Mouse (Mus musculus) liver, embryonic 14.5 days (tissue): Measurements from ENCODE around the gene 1700028P14Rik. TPM values are rescaled to one million over a fixed set of nuclear protein-coding genes. Genes with fewer than 3 reads are reported as not detected.

ENCODE experiments used
- ATAC-seq: fragments of 200-750 bp; cut with Nextera tagmentation; 2 replicates; pipeline ENCODE4 v1.8.0; 2017; ENCODE audit warnings: moderate number of reproducible peaks, mild to moderate bottlenecking, moderate library complexity; ENCODE audit not compliant: insufficient read depth
- DNase-seq, 3 experiments: peaks; one replicate each; pipeline ENCODE4 v3.0.0-alpha.2; 2012 to 2013; ENCODE audit warnings: low read depth in 3 of 3, low spot score in 3 of 3
- H3K27ac ChIP-seq: fragments of 300-500 bp; sonication (generic); 2 replicates; pipeline ENCODE4 v1.5.1; 2014; ENCODE audit warnings: moderate library complexity, mild to moderate bottlenecking, control low read depth, inconsistent platforms
- H3K27me3 ChIP-seq: fragments of 300-500 bp; sonication (generic); 2 replicates; pipeline ENCODE4 v1.6.1; 2014; ENCODE audit warnings: mild to moderate bottlenecking, low read length, moderate library complexity; ENCODE audit not compliant: control insufficient read depth, insufficient read depth
- H3K36me3 ChIP-seq: fragments of 300-500 bp; sonication (generic); replicated peaks from 2 replicates; pipeline ENCODE4 v1.6.1; 2014; ENCODE audit warnings: low read depth; ENCODE audit not compliant: control insufficient read depth, insufficient read depth
- H3K4me1 ChIP-seq, 2 experiments: fragments of 200-500 bp in 1 of 2; fragments of 300-500 bp in 1 of 2; sonication (generic) in 1 of 2; replicated peaks; 2 replicates each; pipeline ENCODE4 v1.6.1; 2012 to 2014; ENCODE audit warnings: antibody characterized with exemption in 1 of 2, inconsistent platforms in 1 of 2, low read length in 1 of 2; ENCODE audit not compliant: control insufficient read depth in 2 of 2, insufficient read depth in 2 of 2
- H3K4me2 ChIP-seq: fragments of 300-500 bp; sonication (generic); 2 replicates; pipeline ENCODE4 v1.6.1; 2014; ENCODE audit warnings: low read depth, mild to moderate bottlenecking, control low read depth, moderate library complexity
- H3K4me3 ChIP-seq, 2 experiments: fragments of 200-500 bp in 1 of 2; fragments of 300-500 bp in 1 of 2; sonication (generic) in 1 of 2; 2 replicates each; pipeline ENCODE4 v1.5.1; 2012 to 2014; ENCODE audit warnings: low read depth in 2 of 2, low read length in 2 of 2, mild to moderate bottlenecking in 2 of 2, control low read depth in 1 of 2, inconsistent platforms in 1 of 2, moderate library complexity in 1 of 2; ENCODE audit not compliant: insufficient read depth in 1 of 2
- H3K9ac ChIP-seq: fragments of 300-500 bp; sonication (generic); replicated peaks from 2 replicates; pipeline ENCODE4 v1.6.1; 2014; ENCODE audit warnings: mild to moderate bottlenecking, control low read depth, moderate library complexity
- H3K9me3 ChIP-seq: fragments of 300-500 bp; sonication (generic); 2 replicates; pipeline ENCODE4 v1.6.1; 2016; ENCODE audit warnings: low read length, mixed read lengths; ENCODE audit not compliant: control insufficient read depth
- CTCF ChIP-seq: IDR thresholded peaks from 2 replicates; pipeline ENCODE4 v1.5.1; 2016; ENCODE audit warnings: antibody characterized with exemption, low read depth, control low read depth
- EP300 ChIP-seq: IDR thresholded peaks from 2 replicates; pipeline ENCODE4 v1.6.1; 2016; ENCODE audit warnings: antibody characterized with exemption, low read depth
- WGBS: fragments of 180-500 bp; shearing (Covaris S2); extraction: QIAGEN DNeasy Blood & Tissue Kit; methylation state at CpG from one replicate; pipeline ENCODE4 v1.1.7; 2014; ENCODE audit not compliant: insufficient replicate concordance; 5-methylcytosine and 5-hydroxymethylcytosine counted together
- polyA plus RNA-seq, 2 experiments: library from polyadenylated mRNA; depleted of rRNA in 1 of 2; stranded (reverse) in 1 of 2; unstranded in 1 of 2; fragments of >200 nt; fragmentation: Nextera tagmentation in 1 of 2; extraction: Ambion mirVana in 1 of 2; gene quantifications; 2 replicates each; pipeline versions ENCODE4 v1.2.1 to v1.2.3; 2012 to 2014

The 1700028P14Rik gene
- polyA plus RNA-seq, 2 experiments = not detected

GRCm38 (mm10) chr19:23668142-23668655 is 15.6 kb upstream of the 1700028P14Rik start:
- Histone ChIP-seq H3K27me3 (no peaks in the 10 kb centered on the region), H3K9me3 (no peaks in the 10 kb centered on the region), H3K4me3 (no peak overlapping the region), H3K27ac (no peak overlapping the region), H3K9ac (no peak overlapping the region), H3K4me2 (no peak overlapping the region), H3K36me3 (no peaks in the 10 kb centered on the region), H3K4me1 (no peaks in the 10 kb centered on the region)
- DNase-seq (no peak), ATAC-seq (no peak)
- WGBS = 63% methylated on average over 6 of the region's 6 CpGs
- no peak for TF ChIP-seq CTCF
- TF ChIP-seq EP300 = no peak

- TF ChIP-seq CTCF (no peak), EP300 (no peak)
- WGBS = 62% methylated on average over 7 of the region's 7 CpGs
Measured at GRCm38 (mm10) chr19:23664083-23664482, 11.5 kb upstream of the 1700028P14Rik start.

GRCm38 (mm10) chr19:23658350-23658749 is 5.7 kb upstream of the 1700028P14Rik start:
- Histone ChIP-seq H3K9me3 (no peaks in the 10 kb centered on the region), H3K4me1 (no peaks in the 10 kb centered on the region), H3K9ac (no peak overlapping the region), H3K36me3 (no peaks in the 10 kb centered on the region), H3K27me3 (no peaks in the 10 kb centered on the region), H3K27ac (no peak overlapping the region), H3K4me3 (no peak overlapping the region), H3K4me2 (no peak overlapping the region)
- DNase-seq (no peak), ATAC-seq (no peak)
- 59% methylated on average over 4 of the region's 4 CpGs for WGBS
- TF ChIP-seq CTCF (no peak), EP300 (no peak)

More at GRCm38 (mm10) chr19:23664083-23664482, 11.5 kb upstream of the 1700028P14Rik start:
- H3K4me3 ChIP-seq = no peak overlapping the region
- H3K4me1 ChIP-seq = no peaks in the 10 kb centered on the region
- H3K9ac ChIP-seq = no peak overlapping the region
- DNase-seq (no peak), ATAC-seq (no peak)
- no peak overlapping the region for H3K27ac ChIP-seq
- no peaks in the 10 kb centered on the region for H3K9me3 ChIP-seq
- no peaks in the 10 kb centered on the region for H3K36me3 ChIP-seq
- no peak overlapping the region for H3K4me2 ChIP-seq
- H3K27me3 ChIP-seq = no peaks in the 10 kb centered on the region

GRCm38 (mm10) chr19:23657261-23657932 is 4.8 kb upstream of the 1700028P14Rik start:
- Histone ChIP-seq H3K4me2 (no peak overlapping the region), H3K27me3 (no peaks in the 10 kb centered on the region), H3K4me3 (no peak overlapping the region), H3K9ac (no peak overlapping the region), H3K27ac (no peak overlapping the region), H3K4me1 (no peaks in the 10 kb centered on the region), H3K9me3 (no peaks in the 10 kb centered on the region), H3K36me3 (no peaks in the 10 kb centered on the region)
- no peak for DNase-seq
- 40% methylated on average over 12 of the region's 12 CpGs for WGBS
- ATAC-seq = no peak
- TF ChIP-seq EP300 (no peak), CTCF (no peak)

- Histone ChIP-seq H3K9ac (no peak overlapping the region), H3K27me3 (no peaks in the 10 kb centered on the region), H3K9me3 (no peaks in the 10 kb centered on the region), H3K27ac (no peak overlapping the region), H3K4me1 (no peaks in the 10 kb centered on the region), H3K4me3 (no peak overlapping the region), H3K4me2 (no peak overlapping the region), H3K36me3 (no peaks in the 10 kb centered on the region)
- WGBS = 73% methylated on average over 5 of the region's 5 CpGs
- ATAC-seq (no peak), DNase-seq (no peak)
- TF ChIP-seq CTCF (no peak), EP300 (no peak)
Measured at GRCm38 (mm10) chr19:23653154-23653553, 542 bp upstream of the 1700028P14Rik start.
